Mouse (Mus musculus) myocyte (in vitro differentiated cells): ENCODE results near the gene Abca2.
A peak's percentile ranks its signal among the peaks of the same experiment; 100 is the strongest.

Experiments used
- E2F4 ChIP-seq: IDR thresholded peaks from one replicate; pipeline ENCODE4 v1.6.1; 2011; ENCODE audit warnings: mild to moderate bottlenecking, control low read depth, moderate library complexity; ENCODE audit not compliant: insufficient read depth
- MYOD1 ChIP-seq, 3 experiments: IDR thresholded peaks; one replicate each; pipeline ENCODE4 v1.6.1; 2011; ENCODE audit warnings: control low read depth in 2 of 3, low read depth in 2 of 3, mild to moderate bottlenecking in 2 of 3, moderate library complexity in 1 of 3; ENCODE audit not compliant: insufficient read length in 2 of 3, control insufficient read depth in 1 of 3
- POLR2A ChIP-seq: IDR thresholded peaks from one replicate; pipeline ENCODE4 v1.6.1; 2011; ENCODE audit warnings: low read depth, mild to moderate bottlenecking, control low read depth, moderate library complexity; ENCODE audit not compliant: insufficient read length
- TCF12 ChIP-seq: IDR thresholded peaks from one replicate; pipeline ENCODE4 v1.6.1; 2011; ENCODE audit warnings: mild to moderate bottlenecking, control low read depth; ENCODE audit not compliant: poor library complexity, insufficient read depth, severe bottlenecking

GRCm38 (mm10) chr2:25432326-25433098 lies 4.0 kb downstream of the Abca2 start:
- TF ChIP-seq POLR2A (no peak), MYOD1 (IDR thresholded peaks at IDR 0.05; ENCODE audit: control insufficient read depth in 1 of 3, insufficient read length in 2 of 3, low read depth in 2 of 3) (peak in 1 of 3 experiments; percentile 51), TCF12 (no peak), E2F4 (no peak)
